Mouse (Mus musculus): Measurements from ENCODE around the gene Kng1.

DNA sequence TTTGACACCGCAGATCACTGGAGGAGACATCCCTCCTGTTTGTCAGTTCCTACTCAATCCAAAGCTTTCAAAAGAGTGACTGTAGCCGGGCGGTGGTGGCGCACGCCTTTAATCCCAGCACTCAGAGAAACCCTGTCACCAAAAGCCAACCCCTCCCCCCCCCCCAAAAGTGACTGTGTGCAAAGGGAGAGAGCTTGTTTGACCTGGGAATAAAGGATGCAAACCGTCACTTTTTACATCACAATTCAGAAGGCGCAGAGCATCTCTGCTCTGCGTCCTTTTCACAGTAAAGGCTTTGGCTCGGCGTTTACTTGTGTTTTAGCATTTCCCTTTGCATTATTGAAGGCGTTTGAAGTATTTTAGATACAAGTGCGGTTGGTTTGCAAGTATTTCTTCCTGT, 42.0 kb downstream of the Kng1 start:
- TF ChIP-seq CTCF (conservative IDR thresholded peaks at IDR 0.05; ENCODE audit: insufficient read depth, insufficient read length, low read depth, low read length), result no peak
- TF ChIP-seq POLR2A (IDR thresholded peaks at IDR 0.05; ENCODE audit: low read depth, low read length), result no peak

Data from kidney, adult 2 months (tissue).